In genomic region chr4:131677966-131678365, GRCm38 (mm10) we compare ENCODE assay signal across 27 mouse cellular contexts.
DNase-seq lines count a peak whose midpoint lies in the region; ATAC-seq and TF ChIP-seq lines count a peak whose summit lies in the region.
"Had no signal": no experiment of that assay in that cellular context is flagged by ENCODE, and none has a peak within 500 bp of the region (broad histone marks: within the 10 kb centered on the region; RNA-seq: fewer than 3 reads in every experiment).

No protein-coding gene starts in this region.

- H3K4me1 ChIP-seq in forebrain, embryonic 11.5 days (replicated peaks; ENCODE audit: control insufficient read depth, insufficient read depth, low read length), result no peaks in the 10 kb centered on the region
- peaks cover 4% of the 10 kb centered on the region for H3K4me1 ChIP-seq in forebrain, embryonic 16.5 days (replicated peaks; ENCODE audit: control insufficient read depth, insufficient read depth, low read length)
- no peaks in the 10 kb centered on the region for H3K4me1 ChIP-seq in ES-Bruce4 (ENCODE audit: control insufficient read depth, insufficient read depth, low read length)
- H3K4me1 ChIP-seq: embryonic facial prominence, embryonic 12.5 days; embryonic facial prominence, embryonic 15.5 days; forebrain, embryonic 12.5 days; heart, embryonic 13.5 days had no signal

- peak; percentile 14 for DNase-seq in forebrain, embryonic 11.5 days (ENCODE audit: low spot score)
- DNase-seq in R1 (ENCODE audit: low read depth, low spot score), result peak; percentile 88
- no peak for DNase-seq in kidney, postnatal 14 days
- DNase-seq: adrenal gland, postnatal 10 days; B cell, adult 2 months; cerebellum, adult 11 months; cerebellum, adult 2 months; cerebellum, adult 9-11 months; cerebellum, postnatal 25 days; gastrocnemius, postnatal 10 days; gastrocnemius, postnatal 36 days; heart, adult 2 months; heart, postnatal 14 days; heart, postnatal 4 days had no signal

- no peak overlapping the region for H3K9ac ChIP-seq in forebrain, embryonic 11.5 days (ENCODE audit: low read length)
- no peak overlapping the region for H3K9ac ChIP-seq in forebrain, embryonic 16.5 days (replicated peaks; ENCODE audit: low read depth, low read length)
- H3K9ac ChIP-seq in ES-Bruce4 (ENCODE audit: low read depth, poor library complexity, severe bottlenecking), result no peak overlapping the region
- H3K9ac ChIP-seq: embryonic facial prominence, embryonic 12.5 days; embryonic facial prominence, embryonic 15.5 days; forebrain, embryonic 12.5 days; forebrain, embryonic 15.5 days; heart, embryonic 13.5 days; hindbrain, embryonic 14.5 days had no signal

- no peak for TF ChIP-seq POLR2A in ES-Bruce4 (IDR thresholded peaks at IDR 0.05; ENCODE audit: insufficient read depth, low read length)

- H3K9me3 ChIP-seq in forebrain, embryonic 11.5 days (ENCODE audit: control insufficient read depth, low read length), result no peaks in the 10 kb centered on the region
- H3K9me3 ChIP-seq in forebrain, embryonic 16.5 days (ENCODE audit: control insufficient read depth, low read length), result no peaks in the 10 kb centered on the region
- no peaks in the 10 kb centered on the region for H3K9me3 ChIP-seq in ES-Bruce4 (replicated peaks; ENCODE audit: control insufficient read depth, insufficient read depth, low read length, poor library complexity, severe bottlenecking)
- H3K9me3 ChIP-seq: embryonic facial prominence, embryonic 12.5 days; embryonic facial prominence, embryonic 15.5 days; forebrain, embryonic 12.5 days; forebrain, embryonic 15.5 days; heart, embryonic 10.5 days; heart, embryonic 13.5 days had no signal

- no peak for TF ChIP-seq EP300 in ES-Bruce4 (IDR thresholded peaks at IDR 0.05; ENCODE audit: insufficient read depth, low read depth, low read length)

- H3K36me3 ChIP-seq in forebrain, embryonic 11.5 days (ENCODE audit: control insufficient read depth, insufficient read depth, low read length), result no peaks in the 10 kb centered on the region
- H3K36me3 ChIP-seq in forebrain, embryonic 16.5 days (ENCODE audit: control insufficient read depth, insufficient read depth), result no peaks in the 10 kb centered on the region
- H3K36me3 ChIP-seq in ES-Bruce4 (ENCODE audit: control insufficient read depth, insufficient read depth, low read length, poor library complexity, severe bottlenecking), result no peaks in the 10 kb centered on the region
- H3K36me3 ChIP-seq: embryonic facial prominence, embryonic 12.5 days; embryonic facial prominence, embryonic 15.5 days; forebrain, embryonic 12.5 days; forebrain, embryonic 15.5 days; heart, embryonic 10.5 days; heart, embryonic 13.5 days had no signal

- no peak overlapping the region for H3K27ac ChIP-seq in forebrain, embryonic 11.5 days (ENCODE audit: low read depth, low read length)
- no peak overlapping the region for H3K27ac ChIP-seq in forebrain, embryonic 16.5 days (ENCODE audit: low read length)
- no peak overlapping the region for H3K27ac ChIP-seq in ES-Bruce4 (ENCODE audit: insufficient read depth, low read length)
- H3K27ac ChIP-seq: embryonic facial prominence, embryonic 12.5 days; embryonic facial prominence, embryonic 15.5 days; forebrain, embryonic 12.5 days; forebrain, embryonic 15.5 days; heart, adult 2 months; heart, embryonic 10.5 days; heart, embryonic 13.5 days; hindbrain, embryonic 14.5 days; hindbrain, postnatal 0 days had no signal

- WGBS in forebrain, embryonic 11.5 days, result 87% methylated on average over 7 of the region's 7 CpGs
- WGBS in forebrain, embryonic 16.5 days, result 82% methylated on average over 7 of the region's 7 CpGs

- TF ChIP-seq CTCF in ES-Bruce4 (IDR thresholded peaks at IDR 0.05; ENCODE audit: low read depth, low read length), result no peak

- no peak overlapping the region for H3K4me3 ChIP-seq in forebrain, embryonic 11.5 days (ENCODE audit: low read depth, low read length)
- no peak overlapping the region for H3K4me3 ChIP-seq in forebrain, embryonic 16.5 days (replicated peaks; ENCODE audit: low read length)
- H3K4me3 ChIP-seq in ES-Bruce4 (ENCODE audit: low read depth, low read length), result peak overlapping the region; percentile 53
- H3K4me3 ChIP-seq: embryonic facial prominence, embryonic 12.5 days; embryonic facial prominence, embryonic 15.5 days; forebrain, embryonic 12.5 days; forebrain, embryonic 15.5 days; heart, adult 2 months; heart, embryonic 10.5 days; heart, embryonic 13.5 days had no signal

- H3K4me2 ChIP-seq in forebrain, embryonic 11.5 days (ENCODE audit: low read depth, low read length, severe bottlenecking), result no peak overlapping the region
- H3K4me2 ChIP-seq in forebrain, embryonic 16.5 days (ENCODE audit: low read length), result no peak overlapping the region
- H3K4me2 ChIP-seq: embryonic facial prominence, embryonic 12.5 days; embryonic facial prominence, embryonic 15.5 days; forebrain, embryonic 12.5 days; forebrain, embryonic 15.5 days; heart, embryonic 13.5 days; hindbrain, embryonic 14.5 days had no signal

- H3K27me3 ChIP-seq in forebrain, embryonic 11.5 days (ENCODE audit: control insufficient read depth, insufficient read depth, low read length), result no peaks in the 10 kb centered on the region
- no peaks in the 10 kb centered on the region for H3K27me3 ChIP-seq in forebrain, embryonic 16.5 days (replicated peaks; ENCODE audit: control insufficient read depth, insufficient read depth, low read length)
- no peaks in the 10 kb centered on the region for H3K27me3 ChIP-seq in ES-Bruce4 (ENCODE audit: control insufficient read depth, insufficient read depth, low read length, poor library complexity, severe bottlenecking)
- H3K27me3 ChIP-seq: embryonic facial prominence, embryonic 12.5 days; embryonic facial prominence, embryonic 15.5 days; forebrain, embryonic 12.5 days; forebrain, embryonic 15.5 days had no signal

- no peak for ATAC-seq in forebrain, embryonic 11.5 days (replicated peaks; ENCODE audit: low FRiP score)
- ATAC-seq in forebrain, embryonic 16.5 days, result no peak
- ATAC-seq in megakaryocyte progenitor cell, adult 5-6 weeks (replicated peaks; ENCODE audit: poor library complexity), result no peak
- ATAC-seq: forebrain, embryonic 15.5 days; hindbrain, postnatal 0 days; inflammation-experienced regulatory T-cells, adult 6 months; intestine, embryonic 16.5 days had no signal
